Comparison of ENCODE assay signal across 21 mouse cellular contexts in the genomic region with DNA sequence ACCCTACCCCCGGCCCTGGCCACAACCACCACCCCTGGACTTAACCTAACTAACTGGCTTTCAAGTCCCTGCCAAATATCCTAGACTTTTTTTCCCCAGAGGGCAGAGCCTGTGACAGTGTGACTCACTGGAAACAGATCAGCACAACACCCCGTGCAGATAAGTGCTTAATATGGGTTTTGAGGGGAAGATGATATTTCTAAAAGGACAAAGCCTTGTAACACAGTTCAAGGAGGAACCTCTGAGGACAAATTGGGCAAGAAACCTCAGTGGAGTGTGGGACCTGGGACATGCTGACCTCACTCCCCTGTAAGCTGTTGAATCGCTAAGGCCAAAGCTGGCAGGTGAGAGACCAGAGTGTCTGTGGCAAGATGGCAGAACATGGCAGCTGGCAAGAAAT. TPM values are rescaled to one million over a fixed set of nuclear protein-coding genes. Genes with fewer than 3 reads are reported as not detected.
DNase-seq lines count a peak whose midpoint lies in the region; ATAC-seq lines count a peak whose summit lies in the region.
"Had no signal": no experiment of that assay in that cellular context is flagged by ENCODE, and none has a peak within 500 bp of the region (broad histone marks: within the 10 kb centered on the region; RNA-seq: fewer than 3 reads in every experiment).

No protein-coding gene starts in this region.

- no peaks in the 10 kb centered on the region for H3K27me3 ChIP-seq in neural tube, embryonic 12.5 days (replicated peaks)
- no peaks in the 10 kb centered on the region for H3K27me3 ChIP-seq in kidney, embryonic 16.5 days (ENCODE audit: insufficient read depth, low read length)

- H3K4me2 ChIP-seq in neural tube, embryonic 12.5 days (replicated peaks): peak overlapping the region; percentile 67
- no peak overlapping the region for H3K4me2 ChIP-seq in kidney, embryonic 16.5 days (replicated peaks; ENCODE audit: low read depth, low read length)

- H3K9me3 ChIP-seq in neural tube, embryonic 12.5 days: no peaks in the 10 kb centered on the region
- H3K9me3 ChIP-seq in kidney, embryonic 16.5 days (ENCODE audit: low read length): no peaks in the 10 kb centered on the region

- H3K9ac ChIP-seq in neural tube, embryonic 12.5 days: no peak overlapping the region
- H3K9ac ChIP-seq in kidney, embryonic 16.5 days (replicated peaks; ENCODE audit: low read length): no peak overlapping the region

- no peak overlapping the region for H3K4me3 ChIP-seq in neural tube, embryonic 12.5 days
- no peak overlapping the region for H3K4me3 ChIP-seq in kidney, embryonic 16.5 days (ENCODE audit: low read length)

- ATAC-seq in neural tube, embryonic 12.5 days (ENCODE audit: low FRiP score, low read depth): no peak
- peak; percentile 41; the same call in 1 of the 2 replicates for ATAC-seq in megakaryocyte, adult 5-6 weeks (ENCODE audit: poor library complexity, severe bottlenecking)
- no peak for ATAC-seq in kidney, embryonic 16.5 days (ENCODE audit: low FRiP score, low TSS enrichment)
- ATAC-seq: intestine, embryonic 16.5 days had no signal

- peak; percentile 63 for DNase-seq in adrenal gland, adult 2 months
- DNase-seq in adrenal gland, postnatal 25 days: no peak
- DNase-seq in neural tube, embryonic 10.5 days (ENCODE audit: extremely low spot score, low spot score): no peak
- DNase-seq in lung, adult 18-20 months: no peak
- no peak for DNase-seq in cerebellum, postnatal 4 days (ENCODE audit: low spot score in 2 of 2)
- DNase-seq: B cell, adult 2 months; cerebellum, adult 9-10 months; embryo, embryonic 11 days; heart, adult 11 months; kidney, postnatal 36 days; lung, adult 2 months; right cerebral cortex, adult 18-20 months; spleen, adult 18-20 months; thymus, postnatal 4 days had no signal

- no peaks in the 10 kb centered on the region for H3K4me1 ChIP-seq in neural tube, embryonic 12.5 days
- no peaks in the 10 kb centered on the region for H3K4me1 ChIP-seq in kidney, embryonic 16.5 days (ENCODE audit: insufficient read depth, low read length)

- H3K27ac ChIP-seq in neural tube, embryonic 12.5 days: no peak overlapping the region
- H3K27ac ChIP-seq in kidney, embryonic 16.5 days (ENCODE audit: low read length): no peak overlapping the region
- H3K27ac ChIP-seq: left cerebral cortex, adult 2 months; stomach, postnatal 0 days had no signal

- WGBS in neural tube, embryonic 12.5 days: 84% methylated on average over 3 of the region's 3 CpGs
- WGBS in kidney, embryonic 16.5 days: 75% methylated on average over 3 of the region's 3 CpGs

- H3K36me3 ChIP-seq in neural tube, embryonic 12.5 days: no peaks in the 10 kb centered on the region
- no peaks in the 10 kb centered on the region for H3K36me3 ChIP-seq in kidney, embryonic 16.5 days (ENCODE audit: insufficient read depth, low read length)

RNA-seq across cellular contexts. Expression of gene Rab33a, which starts 2.6 kb away (rescaled TPM):
- 10 to 100 TPM in 1 of 2 experiments, 1 to 10 TPM in 1; 9.4 to 49.1 TPM for total RNA-seq in adrenal gland, adult 2 months (2021)
- polyA plus RNA-seq in adrenal gland, adult 2 months (2012; rRNA removed): 13.7 and 16.8 TPM in 2 replicates
- 17.8 and 24.4 TPM in 2 replicates for total RNA-seq in adrenal gland, postnatal 25 days (2021)
- 48.7 and 53.6 TPM in 2 replicates for polyA plus RNA-seq in neural tube, embryonic 12.5 days (2016; fragmentation: Nextera tagmentation; extraction: Ambion mirVana)
- total RNA-seq in megakaryocyte, adult 5-6 weeks (2015): not detected in 2 replicates
- total RNA-seq in megakaryocyte, adult 5-6 weeks (2017): not detected in 2 replicates
- 2.3 TPM in 2 replicates for polyA plus RNA-seq in kidney, embryonic 16.5 days (2015; fragmentation: Nextera tagmentation; extraction: Ambion mirVana)
- total RNA-seq: neutrophil, adult 5-6 weeks had no signal

RNA-seq across cellular contexts. Expression of gene Aifm1, which starts 8.3 kb away (rescaled TPM):
- total RNA-seq in adrenal gland, adult 2 months (2021): 100 to 1,000 TPM; 164 to 181 TPM
- polyA plus RNA-seq in adrenal gland, adult 2 months (2012; rRNA removed): 9.9 and 14.4 TPM in 2 replicates
- 211 and 225 TPM in 2 replicates for total RNA-seq in adrenal gland, postnatal 25 days (2021)
- polyA plus RNA-seq in neural tube, embryonic 12.5 days (2016; fragmentation: Nextera tagmentation; extraction: Ambion mirVana): 56.0 and 58.8 TPM in 2 replicates
- total RNA-seq in megakaryocyte, adult 5-6 weeks (2015): 42.6 and 48.4 TPM in 2 replicates
- 39.2 and 42.8 TPM in 2 replicates for total RNA-seq in megakaryocyte, adult 5-6 weeks (2017)
- 105 and 106 TPM in 2 replicates for polyA plus RNA-seq in kidney, embryonic 16.5 days (2015; fragmentation: Nextera tagmentation; extraction: Ambion mirVana)

RNA-seq across cellular contexts. Expression of gene Elf4, which starts 58.7 kb away (rescaled TPM):
- total RNA-seq in adrenal gland, adult 2 months (2021): 10 to 100 TPM in 1 of 2 experiments, 1 to 10 TPM in 1; 8.2 to 19.1 TPM
- 8.1 and 13.5 TPM in 2 replicates for polyA plus RNA-seq in adrenal gland, adult 2 months (2012; rRNA removed)
- total RNA-seq in adrenal gland, postnatal 25 days (2021): 25.6 and 27.2 TPM in 2 replicates
- polyA plus RNA-seq in neural tube, embryonic 12.5 days (2016; fragmentation: Nextera tagmentation; extraction: Ambion mirVana): 1.3 TPM in 2 replicates
- total RNA-seq in megakaryocyte, adult 5-6 weeks (2015): 122 and 133 TPM in 2 replicates
- 40.3 and 45.8 TPM in 2 replicates for total RNA-seq in megakaryocyte, adult 5-6 weeks (2017)
- polyA plus RNA-seq in kidney, embryonic 16.5 days (2015; fragmentation: Nextera tagmentation; extraction: Ambion mirVana): 5.1 and 5.8 TPM in 2 replicates

Comparison
In these comparisons a context has a peak if more than half of its experiments do, and no peak if none do; other contexts are left out.
1. RNA of gene Rab33a, which starts 2.6 kb away (total RNA-seq): 9.4 to 49.1 TPM in adrenal gland, adult 2 months and 17.8 to 24.4 TPM in adrenal gland, postnatal 25 days; not detected in megakaryocyte, adult 5-6 weeks; every median in the first group is over 10 times any median in the second.